Mouse (Mus musculus) forebrain, postnatal 0 days (tissue): Measurements from ENCODE around the gene Rab44. TPM values are rescaled to one million over a fixed set of nuclear protein-coding genes. Genes with fewer than 3 reads are reported as not detected.
"Not testable (repeated sequence)": the region's sequence is repeated elsewhere in the genome, so short reads cannot be mapped to it uniquely, and the experiment has no call there.

Source experiments
- ATAC-seq: fragments of 200-750 bp; cut with Nextera tagmentation; 2 replicates; pipeline ENCODE4 v1.8.0; 2017; ENCODE audit warnings: mild to moderate bottlenecking, moderate library complexity
- DNase-seq: peaks from one replicate; pipeline ENCODE4 v3.0.0-alpha.2; 2015
- H3K27ac ChIP-seq: fragments of 300-500 bp; sonication (generic); 2 replicates; pipeline ENCODE4 v1.5.1; 2014; ENCODE audit warnings: low read depth, mild to moderate bottlenecking, antibody characterized with exemption, low read length, moderate library complexity, mixed read lengths
- H3K27me3 ChIP-seq: fragments of 300-500 bp; sonication (generic); 2 replicates; pipeline ENCODE4 v1.6.1; 2014; ENCODE audit warnings: mild to moderate bottlenecking, low read length, mixed read lengths; ENCODE audit not compliant: insufficient read depth
- H3K36me3 ChIP-seq: fragments of 300-500 bp; sonication (generic); 2 replicates; pipeline ENCODE4 v1.6.1; 2014; ENCODE audit warnings: mild to moderate bottlenecking, moderate library complexity; ENCODE audit not compliant: insufficient read depth
- H3K4me1 ChIP-seq: fragments of 300-500 bp; sonication (generic); 2 replicates; pipeline ENCODE4 v1.6.1; 2014; ENCODE audit warnings: antibody characterized with exemption; ENCODE audit not compliant: insufficient read depth
- H3K4me2 ChIP-seq: fragments of 300-500 bp; sonication (generic); 2 replicates; pipeline ENCODE4 v1.6.1; 2014; ENCODE audit warnings: low read depth, mild to moderate bottlenecking, moderate library complexity
- H3K4me3 ChIP-seq: fragments of 300-500 bp; sonication (generic); 2 replicates; pipeline ENCODE4 v1.5.1; 2014; ENCODE audit warnings: low read depth, low read length, mixed read lengths
- H3K9ac ChIP-seq: fragments of 300-500 bp; sonication (generic); 2 replicates; pipeline ENCODE4 v1.6.1; 2014; ENCODE audit warnings: mild to moderate bottlenecking
- H3K9me3 ChIP-seq: fragments of 300-500 bp; sonication (generic); 2 replicates; pipeline ENCODE4 v1.6.1; 2016; ENCODE audit warnings: low read length
- CTCF ChIP-seq: sonication (generic); IDR thresholded peaks from 2 replicates; pipeline ENCODE4 v1.5.1; 2016; ENCODE audit warnings: antibody characterized with exemption, control low read depth, low read depth
- WGBS: fragments of 180-500 bp; shearing (Covaris S2); extraction: QIAGEN DNeasy Blood & Tissue Kit; methylation state at CpG from one replicate; pipeline ENCODE4 v1.1.7; 2014; 5-methylcytosine and 5-hydroxymethylcytosine counted together
- polyA plus RNA-seq: library from polyadenylated mRNA; unstranded; fragments of >200 nt; fragmentation: Nextera tagmentation; extraction: Ambion mirVana; gene quantifications from 2 replicates; pipeline ENCODE4 v1.2.1, GENCODE M21; 2015
- total RNA-seq: library from RNA; depleted of rRNA; stranded (reverse); fragments of >200 nt; gene quantifications from 2 replicates; pipeline ENCODE4 v1.2.3, GENCODE M21; 2014; rRNA removed

Rab44 gene
- total RNA-seq (not detected in 2 replicates), polyA plus RNA-seq (0.13 TPM in 1 of 2 replicates, not detected in the other)

GRCm38 (mm10) chr17:29113591-29114352 is at the start of gene Rab44:
TSS of gene Rab44 (plus strand) at chr17:29114145.
- 91% methylated on average over 13 of the region's 13 CpGs for WGBS
- no peak for DNase-seq
- Histone ChIP-seq H3K27ac (no peak within 1 kb of the TSS), H3K4me2 (no peak within 1 kb of the TSS), H3K4me1 (no peaks in the 10 kb centered on the region), H3K9ac (no peak within 1 kb of the TSS), H3K27me3 (no peaks in the 10 kb centered on the region), H3K4me3 (no peak within 1 kb of the TSS), H3K9me3 (no peaks in the 10 kb centered on the region), H3K36me3 (no peaks in the 10 kb centered on the region)
- TF ChIP-seq CTCF, result no peak
- no peak for ATAC-seq

DNA sequence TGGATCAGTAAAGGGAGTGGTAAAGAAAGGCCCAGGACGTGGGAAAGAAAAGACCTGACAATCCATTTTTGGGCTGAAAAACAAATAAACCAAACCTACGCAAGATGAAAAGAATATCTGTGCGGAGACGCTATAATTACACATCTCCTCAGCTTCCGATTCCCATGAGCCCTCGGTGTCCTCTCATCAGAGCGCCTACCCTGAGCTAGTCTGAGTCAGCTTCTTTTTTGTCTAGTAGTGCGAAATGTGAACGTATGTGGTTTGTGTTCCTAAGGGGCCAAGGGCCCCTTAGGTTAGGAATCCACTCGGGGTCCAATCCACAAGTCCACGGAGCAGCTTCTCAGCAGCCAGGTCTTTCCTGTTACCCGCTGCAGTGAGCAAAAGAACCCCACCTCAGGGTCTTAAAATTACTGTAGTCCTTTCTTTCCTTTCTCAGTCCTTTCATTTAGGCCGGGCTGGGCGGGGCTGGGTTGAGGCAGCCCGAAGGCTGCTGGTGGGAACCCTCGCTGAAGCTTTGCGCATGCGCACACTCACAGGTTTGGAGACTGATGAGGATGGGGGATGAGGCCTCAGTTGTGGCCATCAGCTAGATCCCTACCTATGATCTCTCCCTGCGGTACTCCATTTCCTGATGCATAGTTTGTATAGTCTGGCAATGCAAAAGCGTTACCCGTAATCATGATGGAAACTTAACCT is 48.6 kb upstream of the Rab44 start:
- ATAC-seq (no peak), DNase-seq (no peak)
- no peak overlapping the region for H3K9ac ChIP-seq
- no peak overlapping the region for H3K27ac ChIP-seq
- no peak for TF ChIP-seq CTCF
- H3K36me3 ChIP-seq, result no peaks in the 10 kb centered on the region
- H3K4me1 ChIP-seq, result no peaks in the 10 kb centered on the region
- H3K4me2 ChIP-seq, result no peak overlapping the region
- WGBS, result 77% methylated on average over 21 of the region's 21 CpGs
- H3K27me3 ChIP-seq, result no peaks in the 10 kb centered on the region
- H3K9me3 ChIP-seq, result no peaks in the 10 kb centered on the region
- H3K4me3 ChIP-seq, result no peak overlapping the region

GRCm38 (mm10) chr17:29065971-29066370 is 48.0 kb upstream of the Rab44 start:
- WGBS, result 94% methylated on average over 3 of the region's 3 CpGs
- Histone ChIP-seq H3K9me3 (no peaks in the 10 kb centered on the region), H3K27ac (no peak overlapping the region), H3K4me1 (no peaks in the 10 kb centered on the region), H3K9ac (no peak overlapping the region), H3K4me2 (no peak overlapping the region), H3K4me3 (no peak overlapping the region), H3K27me3 (no peaks in the 10 kb centered on the region), H3K36me3 (no peaks in the 10 kb centered on the region)
- ATAC-seq, result no peak
- no peak for DNase-seq
- no peak for TF ChIP-seq CTCF

DNA sequence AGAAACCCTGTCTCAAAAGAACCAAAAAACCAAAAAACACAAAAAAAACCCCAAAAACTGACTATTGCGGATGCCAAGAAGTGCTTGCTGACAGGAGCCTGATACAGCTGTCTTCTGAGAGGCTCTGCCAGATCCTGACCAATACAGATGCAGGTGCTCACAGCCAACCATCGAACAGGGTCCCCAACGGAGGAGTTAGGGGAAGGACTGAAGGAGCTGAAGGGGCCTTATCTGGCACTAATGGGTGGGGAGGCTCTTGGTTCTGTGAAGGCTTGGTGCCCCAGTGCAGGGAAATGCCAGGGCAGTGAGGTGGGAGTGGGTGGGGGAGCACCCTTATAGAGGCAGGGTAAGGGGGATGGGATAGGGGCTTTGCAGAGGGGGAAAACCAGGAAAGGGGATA is 46.5 kb upstream of the Rab44 start:
- H3K4me3 ChIP-seq, H3K27me3 ChIP-seq, H3K9me3 ChIP-seq, H3K4me2 ChIP-seq, DNase-seq, H3K27ac ChIP-seq, H3K4me1 ChIP-seq, H3K9ac ChIP-seq, H3K36me3 ChIP-seq, ATAC-seq: not testable (repeated sequence)
- WGBS, result 83% methylated on average over 3 of the region's 3 CpGs

- no peak overlapping the region for H3K27ac ChIP-seq
- no peaks in the 10 kb centered on the region for H3K4me1 ChIP-seq
- H3K4me2 ChIP-seq, result no peak overlapping the region
- no peaks in the 10 kb centered on the region for H3K27me3 ChIP-seq
- no peaks in the 10 kb centered on the region for H3K9me3 ChIP-seq
- H3K36me3 ChIP-seq, result no peaks in the 10 kb centered on the region
- no peak for TF ChIP-seq CTCF
- H3K9ac ChIP-seq, result no peak overlapping the region
- 49% methylated on average over 5 of the region's 5 CpGs for WGBS
- no peak overlapping the region for H3K4me3 ChIP-seq
- ATAC-seq (no peak), DNase-seq (no peak)
These were observed 46.1 kb upstream of the Rab44 start for GRCm38 (mm10) chr17:29067847-29068246.

DNA sequence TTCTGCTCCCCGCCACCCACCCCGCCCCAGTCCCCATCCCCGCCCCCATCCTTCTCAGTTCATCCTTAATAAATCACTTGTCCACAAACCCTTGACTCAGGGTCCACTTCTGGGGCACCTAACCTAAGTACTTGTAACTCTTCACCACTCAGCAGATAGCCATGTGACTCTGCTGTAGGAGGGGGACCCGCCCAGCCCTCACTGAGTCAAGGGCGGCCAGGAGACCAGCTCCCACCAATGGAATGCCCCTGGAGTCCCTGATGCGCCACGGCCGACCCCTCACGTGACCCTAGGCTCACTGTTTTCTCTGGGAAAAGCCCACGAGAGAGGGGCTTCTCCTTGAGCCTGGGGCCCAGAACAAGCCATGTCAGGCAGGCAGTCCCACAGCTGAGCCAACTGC is 44.9 kb upstream of the Rab44 start:
- Histone ChIP-seq H3K27me3 (no peaks in the 10 kb centered on the region), H3K36me3 (no peaks in the 10 kb centered on the region), H3K4me2 (no peak overlapping the region), H3K27ac (no peak overlapping the region), H3K4me3 (no peak overlapping the region), H3K9ac (no peak overlapping the region), H3K4me1 (no peaks in the 10 kb centered on the region), H3K9me3 (no peaks in the 10 kb centered on the region)
- DNase-seq, result no peak
- no peak for ATAC-seq
- WGBS, result 89% methylated on average over 10 of the region's 10 CpGs
- TF ChIP-seq CTCF, result no peak

DNA sequence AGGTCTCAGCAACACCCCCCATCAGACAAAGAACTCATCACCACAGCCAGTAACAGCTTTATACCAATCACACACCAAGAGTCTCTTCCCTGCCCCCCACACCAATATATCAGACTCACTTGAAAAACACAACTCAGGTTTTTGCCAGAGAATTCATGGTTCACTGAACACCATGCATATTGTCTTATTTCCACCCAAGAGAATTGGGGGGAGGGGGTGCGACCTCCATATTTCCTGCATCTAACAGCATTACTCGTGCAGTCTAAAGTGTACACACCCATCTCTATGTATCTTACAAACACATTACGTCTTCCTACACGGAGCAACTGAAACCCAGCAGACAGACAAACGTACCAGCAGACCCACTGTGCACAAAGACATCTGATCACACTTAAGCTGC is 42.1 kb upstream of the Rab44 start:
- TF ChIP-seq CTCF, result no peak
- DNase-seq, result no peak
- H3K4me3 ChIP-seq, result no peak overlapping the region
- 77% methylated on average over 5 of the region's 5 CpGs for WGBS
- no peak for ATAC-seq
- no peaks in the 10 kb centered on the region for H3K36me3 ChIP-seq
- no peaks in the 10 kb centered on the region for H3K4me1 ChIP-seq
- H3K4me2 ChIP-seq, result no peak overlapping the region
- H3K9ac ChIP-seq, result no peak overlapping the region
- no peaks in the 10 kb centered on the region for H3K9me3 ChIP-seq
- H3K27ac ChIP-seq, result no peak overlapping the region
- H3K27me3 ChIP-seq, result no peaks in the 10 kb centered on the region
